Mouse (Mus musculus) frontal cortex, postnatal 10 days (tissue): ENCODE results near the gene Smok2a.
"Not testable (repeated sequence)": the region's sequence is repeated elsewhere in the genome, so short reads cannot be mapped to it uniquely, and the experiment has no call there.

Experiments
- DNase-seq, 2 experiments: peaks; one replicate each; pipeline ENCODE4 v3.0.0; 2022; ENCODE audit warnings: low spot score in 2 of 2, mixed read lengths in 1 of 2

Gene Smok2a

DNA sequence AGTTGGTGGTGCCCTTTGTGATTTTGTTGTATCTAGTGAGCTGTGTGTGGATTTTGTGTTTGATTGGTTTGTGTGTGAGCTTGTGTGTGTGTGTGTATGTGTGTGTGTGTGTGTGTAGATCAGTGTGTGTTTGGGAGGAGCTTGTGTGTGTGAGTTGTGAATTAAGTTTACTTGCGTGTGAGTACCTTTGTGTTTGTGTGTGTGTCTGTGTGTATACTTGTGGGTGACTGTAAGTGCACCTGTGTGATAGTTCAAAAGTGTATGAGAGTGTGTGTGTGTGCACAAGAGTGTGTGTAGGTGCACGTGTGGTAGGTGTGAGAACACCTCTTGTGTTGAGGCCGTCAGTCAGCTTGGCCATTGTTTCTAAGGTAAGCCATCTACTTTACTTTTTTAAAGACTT, at the start of gene Smok2a:
Gene Smok2a (plus strand): TSS at position 301 of the 400 bp plus-strand sequence.
- DNase-seq, result no peak

DNA sequence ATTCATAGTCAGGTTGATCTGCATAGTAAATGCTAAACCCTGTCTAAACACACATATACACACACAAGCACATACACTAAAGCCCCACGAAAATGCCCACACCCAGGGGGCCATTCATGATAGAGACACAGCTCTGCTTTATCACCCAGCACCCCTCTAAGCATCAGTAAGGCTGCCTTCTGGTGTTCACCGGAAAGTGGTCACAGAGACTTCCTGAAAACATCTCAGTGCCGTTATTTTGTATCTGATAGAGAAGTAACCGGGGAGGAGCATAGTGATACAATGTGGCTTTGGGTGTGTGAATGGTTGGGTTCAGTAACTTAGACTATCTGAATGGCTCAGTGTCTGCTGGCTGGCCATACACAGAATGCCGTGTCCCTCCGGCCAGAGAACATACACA, 47.4 kb upstream of the Smok2a start:
- not testable (repeated sequence) for DNase-seq

DNA sequence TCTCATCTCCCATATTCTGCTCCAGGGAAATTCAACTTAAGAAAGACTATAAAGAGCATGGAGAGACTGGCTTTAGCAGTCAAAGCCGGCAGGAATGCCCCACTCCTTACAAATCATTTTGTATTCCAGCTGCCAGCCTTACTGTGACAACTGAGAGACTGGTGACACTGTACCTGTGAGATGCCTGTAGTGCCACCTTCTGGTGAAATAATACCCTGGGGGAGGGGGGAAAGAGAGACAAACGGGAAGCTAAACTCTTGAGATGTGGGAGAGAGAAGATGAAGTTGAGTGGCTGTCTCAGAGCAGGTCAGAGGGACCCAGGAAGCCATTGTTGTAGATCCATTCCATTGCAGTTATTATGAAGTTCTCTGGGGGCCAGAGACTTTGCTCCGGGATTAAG, 47.0 kb upstream of the Smok2a start:
- DNase-seq, result not testable (repeated sequence)

DNA sequence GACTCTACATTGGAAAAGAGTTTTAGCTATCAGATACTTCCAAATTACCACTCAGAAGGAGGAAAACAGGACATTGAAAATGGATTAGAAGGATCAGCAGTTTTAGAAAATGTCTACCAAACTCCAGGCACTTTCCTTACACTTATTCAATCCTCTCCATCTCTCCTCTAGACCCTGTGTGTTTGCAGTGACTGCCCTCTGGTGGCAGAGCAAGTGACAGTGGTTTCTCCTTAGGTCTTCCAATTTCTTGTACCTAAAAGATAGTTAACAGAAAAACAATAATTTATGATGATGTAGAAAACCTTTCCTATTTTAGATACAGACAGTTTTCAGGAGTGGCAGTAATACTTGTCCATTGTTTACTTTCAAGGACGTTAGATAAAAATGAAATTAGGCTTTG, 45.4 kb upstream of the Smok2a start:
- DNase-seq, result not testable (repeated sequence)

DNA sequence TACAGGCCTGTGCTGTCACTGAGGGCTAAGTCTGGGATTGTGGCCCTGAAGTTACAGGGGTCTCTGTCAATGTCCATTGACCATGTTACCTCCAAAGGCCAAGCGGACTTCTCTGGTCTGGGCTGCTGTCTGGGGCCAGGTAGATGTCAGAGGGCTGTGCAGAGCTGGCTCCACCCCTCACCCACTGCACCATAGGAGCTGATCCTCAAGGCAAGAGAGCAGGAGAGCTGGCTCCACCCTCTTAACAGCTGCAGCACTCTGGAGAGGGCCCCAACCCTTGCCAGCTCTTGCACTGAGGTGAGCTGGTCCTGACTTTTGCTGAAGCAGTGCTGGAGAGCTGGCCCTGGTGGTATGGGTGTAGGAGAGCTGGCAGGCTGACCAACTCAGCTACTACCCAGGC, 43.2 kb upstream of the Smok2a start:
- not testable (repeated sequence) for DNase-seq

DNA sequence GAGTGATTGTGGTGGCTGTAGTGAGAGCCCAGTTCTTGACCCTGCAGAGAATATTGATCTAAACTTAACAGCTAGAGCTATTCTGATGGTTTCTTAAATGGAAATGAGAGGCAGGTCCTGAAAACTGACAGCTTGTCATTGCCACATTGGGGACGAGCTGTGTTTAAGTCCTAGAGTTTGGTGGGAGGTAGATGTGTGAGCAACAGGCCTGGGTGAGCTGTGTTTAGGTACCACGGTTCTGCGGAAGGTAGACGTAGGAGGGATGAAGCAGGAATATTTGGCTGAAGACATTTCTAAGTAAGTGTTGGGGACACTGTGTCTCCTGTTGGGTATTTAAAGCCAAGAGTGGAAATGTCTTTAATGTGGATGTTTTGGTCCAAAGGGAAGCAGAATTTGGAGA, 42.0 kb upstream of the Smok2a start:
- not testable (repeated sequence) for DNase-seq

DNA sequence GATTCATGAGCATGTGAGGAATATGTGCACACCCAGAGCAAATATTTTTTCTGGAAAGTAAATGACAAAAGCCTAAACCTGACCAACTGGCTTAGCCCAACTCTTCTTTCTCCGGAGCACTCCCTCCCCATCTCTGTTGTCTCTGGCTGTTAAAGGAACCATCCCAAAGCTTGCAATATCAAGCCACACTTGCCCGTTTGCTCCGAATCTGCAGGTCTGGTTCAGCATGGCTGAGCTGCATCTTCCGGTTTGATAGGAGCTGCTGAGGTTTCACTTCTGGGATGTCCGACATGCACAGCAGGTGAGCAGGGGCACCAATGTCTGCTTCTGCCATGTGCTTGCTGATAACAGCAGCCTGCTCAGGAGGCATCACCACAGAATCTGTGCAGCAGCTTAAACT, 40.5 kb upstream of the Smok2a start:
- DNase-seq, result not testable (repeated sequence)

DNA sequence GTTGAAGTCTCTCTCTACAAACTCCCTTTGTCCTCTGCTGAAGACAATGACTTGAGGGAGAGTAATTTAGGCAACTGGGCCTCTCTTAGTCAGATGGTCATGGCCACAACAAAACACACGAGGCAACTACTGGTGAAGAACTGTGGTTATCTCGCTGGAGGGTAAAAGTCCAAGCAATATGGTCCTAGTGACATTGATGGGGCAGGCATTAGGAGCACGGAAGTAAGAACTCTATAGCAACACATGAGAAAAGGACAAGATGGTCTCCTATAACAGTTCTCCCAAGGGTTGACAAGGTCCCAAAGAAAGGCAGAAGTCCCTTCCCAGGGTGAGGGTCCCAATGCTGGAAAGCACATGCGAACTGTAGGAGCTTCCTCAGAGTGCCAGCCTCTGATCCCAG, 38.3 kb upstream of the Smok2a start:
- DNase-seq, result not testable (repeated sequence)

DNA sequence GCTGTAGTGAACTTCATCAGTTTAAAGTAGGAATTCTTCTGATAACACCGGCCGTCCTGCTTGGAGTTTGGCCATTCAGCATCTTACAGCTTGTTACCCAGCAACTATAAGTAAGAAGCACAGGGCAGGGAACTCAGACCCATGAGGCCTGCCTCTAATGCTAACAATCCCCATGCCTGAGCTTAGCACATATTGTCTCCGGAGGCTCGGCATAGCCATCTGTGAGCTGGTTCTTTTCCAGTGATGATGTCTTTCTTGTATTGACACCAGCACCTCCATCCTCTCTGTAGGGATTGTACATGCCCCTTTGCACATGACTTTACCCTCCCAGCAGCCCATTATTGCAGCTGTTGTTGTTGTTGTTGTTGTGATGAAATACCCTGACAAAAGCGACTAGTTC, 36.5 kb upstream of the Smok2a start:
- DNase-seq, result not testable (repeated sequence)

DNA sequence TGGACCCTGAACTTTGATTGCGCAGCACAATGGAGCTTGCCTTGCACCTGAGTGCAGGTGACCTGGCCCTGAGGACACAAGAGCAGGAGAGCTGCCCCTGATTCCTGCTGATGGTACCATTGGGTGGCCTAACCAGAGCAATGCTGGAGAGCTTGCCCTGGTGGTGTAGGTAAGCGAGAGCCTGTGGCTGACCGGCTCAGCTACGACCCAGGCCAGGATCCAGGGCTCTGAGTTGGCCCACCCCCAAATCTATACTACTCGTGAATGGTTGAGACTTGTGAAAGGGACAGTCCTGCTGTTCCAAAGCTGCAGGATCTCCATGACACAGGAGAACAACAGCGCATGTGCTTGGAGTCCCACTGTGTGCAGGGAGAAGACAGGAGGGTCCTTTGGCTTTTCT, 34.4 kb upstream of the Smok2a start:
- DNase-seq, result not testable (repeated sequence)

DNA sequence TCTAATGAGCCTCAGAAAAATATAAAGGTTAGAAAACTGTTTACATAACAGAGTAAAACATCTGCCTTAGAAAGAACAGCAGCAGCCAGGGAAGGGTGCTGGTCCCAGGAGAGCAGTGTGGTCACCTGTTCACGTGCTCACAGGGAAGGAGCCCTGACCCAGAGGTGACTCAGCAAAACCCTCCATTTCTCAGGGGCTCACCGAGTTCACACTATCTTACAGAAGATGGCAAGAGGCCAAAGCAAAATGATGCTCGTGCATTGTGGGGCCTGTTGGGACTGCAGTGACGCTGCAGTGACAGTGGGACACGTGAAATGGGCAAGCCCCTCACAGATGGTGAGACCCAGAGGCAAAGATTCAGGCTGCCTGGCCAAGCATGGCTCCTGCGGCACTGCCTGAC, 33.4 kb upstream of the Smok2a start:
- DNase-seq, result not testable (repeated sequence)

DNA sequence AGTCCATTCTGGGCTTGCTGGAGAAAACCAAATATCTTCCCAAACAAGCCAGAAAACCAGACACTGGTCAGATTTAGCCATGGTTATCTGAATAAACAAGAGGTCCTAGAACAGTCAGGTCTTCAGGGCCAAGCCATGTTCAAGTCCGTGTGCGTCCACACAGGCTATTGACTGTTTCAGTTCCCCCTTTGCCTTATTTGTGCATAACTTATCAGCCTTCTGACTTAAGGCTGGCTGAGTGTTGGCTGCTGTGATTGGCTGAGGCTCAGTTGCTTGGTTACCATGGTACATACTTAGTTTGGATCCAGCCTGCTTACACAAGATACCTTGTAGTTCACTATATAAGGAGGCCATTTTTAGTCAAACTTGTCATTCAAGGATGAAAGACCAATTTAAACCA, 32.1 kb upstream of the Smok2a start:
- DNase-seq, result not testable (repeated sequence)

DNA sequence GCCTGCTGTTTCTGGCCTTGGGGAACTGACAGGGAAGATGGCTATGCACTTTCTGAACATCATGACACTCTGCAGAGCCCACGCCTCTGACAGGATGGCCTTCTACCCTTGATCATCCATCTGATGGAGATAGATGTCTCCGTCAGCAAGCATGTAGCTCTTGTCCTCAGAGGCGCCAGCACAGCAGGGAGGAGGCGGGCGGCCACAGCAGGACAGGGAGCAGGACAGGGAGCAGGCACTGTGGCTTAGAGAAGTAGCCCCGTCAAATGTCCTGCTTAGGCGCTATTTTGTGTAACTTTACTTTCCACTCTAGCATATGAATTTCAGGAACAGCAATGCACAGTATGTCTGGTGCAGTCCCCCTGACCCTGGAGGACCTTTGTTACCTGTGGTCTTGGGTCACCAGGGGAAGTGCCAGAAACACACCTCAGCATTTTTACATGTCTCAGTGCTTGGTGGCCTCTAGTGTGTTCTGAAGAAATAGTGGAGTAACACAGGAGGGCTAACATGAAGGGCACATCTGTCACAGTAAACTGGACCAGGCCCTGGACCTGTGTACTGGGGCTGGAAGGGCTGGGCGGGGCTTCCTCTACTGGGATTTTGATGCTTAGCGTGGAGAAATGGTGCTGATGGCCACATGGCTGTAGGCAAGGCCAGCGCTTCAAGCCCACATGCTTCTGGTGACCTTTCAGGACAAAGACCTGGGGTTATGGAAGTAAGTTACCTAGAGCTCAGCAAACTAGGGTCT, 30.0 kb upstream of the Smok2a start:
- DNase-seq, result not testable (repeated sequence)

DNA sequence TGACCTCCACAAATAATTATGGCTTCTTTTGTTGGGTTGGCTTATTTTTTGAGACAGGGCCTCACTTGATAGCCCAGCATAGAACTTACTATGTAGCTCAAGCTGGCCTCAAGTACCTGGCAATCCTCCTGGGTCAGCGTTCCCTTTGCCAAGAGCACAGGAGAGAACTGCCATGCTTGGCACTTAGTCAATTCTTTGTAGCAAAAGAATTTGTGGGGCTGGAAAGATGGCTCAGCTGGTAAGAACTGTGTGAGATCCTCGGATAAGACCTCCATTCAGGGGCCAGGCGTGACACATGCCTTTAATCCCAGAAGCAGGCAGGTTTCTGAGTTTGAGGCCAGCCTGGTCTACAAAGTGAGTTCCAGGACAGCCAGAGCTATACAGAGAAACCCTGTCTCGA, 24.5 kb upstream of the Smok2a start:
- not testable (repeated sequence) for DNase-seq

DNA sequence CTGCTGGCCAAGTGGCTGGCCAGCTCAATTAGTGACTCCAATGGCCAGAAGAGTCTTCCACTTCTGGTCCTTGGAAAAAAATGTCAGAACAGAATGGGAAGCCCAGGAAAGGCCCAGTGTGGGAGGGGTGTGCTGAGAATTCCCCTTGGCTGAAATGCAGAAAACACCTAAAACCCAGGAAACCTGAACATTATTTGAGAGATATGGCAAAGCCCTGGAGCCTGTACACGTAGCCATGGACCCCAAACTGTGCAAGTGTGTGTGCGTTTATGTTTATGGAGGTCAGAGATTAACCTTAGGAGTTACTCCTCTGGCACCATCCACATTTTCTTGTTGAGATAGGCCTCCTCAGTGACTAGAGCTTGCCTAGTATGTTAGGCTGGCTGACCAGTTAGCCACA, 22.2 kb upstream of the Smok2a start:
- DNase-seq, result not testable (repeated sequence)

DNA sequence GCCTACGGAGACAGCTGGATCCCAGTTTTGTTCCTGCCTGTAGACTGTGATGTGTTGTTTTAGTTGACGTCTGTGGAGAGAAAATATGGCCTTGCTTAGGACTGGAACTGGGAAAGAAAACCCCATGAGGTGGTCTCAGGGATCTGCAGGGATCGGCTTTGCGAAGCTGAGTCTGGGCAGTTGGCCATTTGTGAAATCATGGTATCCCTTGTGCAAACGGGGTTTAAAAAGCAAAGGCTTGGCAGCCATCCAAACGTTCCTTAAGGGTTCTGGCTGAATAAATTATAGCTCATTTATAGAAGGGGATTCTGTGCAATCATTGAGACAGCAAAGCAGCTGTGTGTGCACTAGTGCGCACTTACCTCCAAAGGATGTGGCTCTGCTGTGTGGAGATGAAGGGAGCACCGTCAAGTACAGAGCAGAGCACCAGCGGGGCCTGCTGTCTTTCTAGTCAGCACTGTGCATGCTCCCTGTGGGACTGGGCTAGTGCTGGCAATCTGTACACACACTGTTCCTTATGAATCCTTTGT, 21.0 kb upstream of the Smok2a start:
- DNase-seq, result peak in 1 of 2 experiments; percentile 40

DNA sequence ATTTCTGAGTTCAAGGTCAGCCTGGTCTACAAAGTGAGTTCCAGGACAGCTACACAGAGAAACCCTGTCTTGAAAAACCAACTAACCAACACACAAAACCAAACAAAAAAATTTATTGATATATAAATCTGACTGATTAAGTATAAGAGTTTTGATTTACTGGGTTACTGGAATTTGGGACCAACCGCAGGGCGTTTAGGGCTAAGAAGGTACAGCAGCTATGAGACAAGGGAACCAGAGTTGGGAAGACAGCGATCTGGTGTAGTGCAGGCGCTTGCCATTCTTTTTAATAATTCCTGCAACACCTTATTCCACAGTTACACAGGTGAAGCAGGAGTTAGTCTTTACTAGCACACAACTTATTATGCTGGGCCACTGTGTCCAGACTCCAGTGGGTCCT, 19.4 kb upstream of the Smok2a start:
- DNase-seq, result not testable (repeated sequence)

DNA sequence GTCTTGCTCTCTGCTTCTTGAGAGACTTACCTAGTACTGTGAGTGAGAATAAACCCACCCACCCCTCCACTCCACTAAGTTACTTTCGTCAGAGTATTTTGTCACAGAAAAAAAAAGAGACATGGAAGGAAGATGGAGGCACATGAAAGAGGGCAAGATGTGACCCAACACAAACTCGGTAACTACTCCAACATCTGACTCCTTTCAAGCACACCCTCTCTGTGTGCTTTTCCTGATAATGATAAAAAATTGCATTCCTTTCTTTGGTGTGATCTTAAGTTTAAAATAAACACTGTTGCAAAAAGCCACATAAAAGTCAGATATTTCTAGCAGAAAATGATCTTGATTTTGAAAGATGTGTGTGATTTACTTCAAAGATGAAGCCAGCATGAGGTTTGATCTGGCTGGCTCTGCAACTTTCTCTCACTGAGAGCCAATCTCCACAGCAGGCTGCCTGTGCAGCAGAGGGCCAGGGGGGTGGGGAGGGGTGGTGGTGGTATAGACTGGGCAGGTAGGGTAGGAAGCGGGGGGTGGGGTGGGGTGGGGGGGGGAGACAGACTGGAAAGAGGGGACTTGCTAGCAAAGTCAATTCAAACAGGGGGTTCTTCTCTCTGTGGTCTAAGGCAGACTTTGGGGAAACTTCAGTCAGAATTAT, 18.4 kb upstream of the Smok2a start:
- DNase-seq, result not testable (repeated sequence)

DNA sequence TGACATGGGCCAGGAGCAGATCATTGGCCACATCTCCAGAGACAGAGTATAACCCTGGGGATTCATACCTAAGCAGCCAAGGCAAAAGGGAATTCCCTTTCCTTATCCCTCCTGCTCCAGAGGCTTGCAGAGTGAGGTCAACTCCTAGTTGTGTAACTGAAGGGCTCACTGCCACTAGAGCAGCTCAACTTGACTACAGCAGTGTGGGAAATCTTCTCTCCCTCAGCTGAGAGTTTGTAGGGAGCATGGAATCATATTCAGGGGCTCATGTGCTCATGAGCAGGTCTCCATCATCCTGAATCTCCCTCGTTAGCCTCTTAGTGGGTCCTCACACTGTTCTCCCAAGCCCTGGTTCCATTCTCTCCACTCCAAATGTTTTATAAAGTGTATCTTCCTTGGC, 15.7 kb upstream of the Smok2a start:
- not testable (repeated sequence) for DNase-seq

DNA sequence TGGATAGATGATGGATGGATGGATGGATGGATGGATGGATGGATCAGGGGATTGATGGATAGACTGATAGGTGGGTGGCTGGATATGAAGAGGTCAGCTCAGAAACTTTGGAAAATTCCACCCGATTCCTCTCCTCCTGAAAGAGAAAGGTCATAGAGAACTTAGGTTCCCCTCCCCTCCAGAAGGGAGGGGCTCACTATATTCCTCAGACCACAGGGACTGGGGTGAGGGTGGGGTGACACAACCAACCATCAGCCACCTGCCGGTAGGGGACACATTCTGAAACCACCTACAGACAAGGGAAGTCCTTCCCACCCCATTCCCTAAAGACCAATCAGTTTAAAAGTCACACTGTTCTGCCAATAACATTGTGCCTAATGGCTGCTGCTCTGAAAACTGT, 14.5 kb upstream of the Smok2a start:
- no peak for DNase-seq

DNA sequence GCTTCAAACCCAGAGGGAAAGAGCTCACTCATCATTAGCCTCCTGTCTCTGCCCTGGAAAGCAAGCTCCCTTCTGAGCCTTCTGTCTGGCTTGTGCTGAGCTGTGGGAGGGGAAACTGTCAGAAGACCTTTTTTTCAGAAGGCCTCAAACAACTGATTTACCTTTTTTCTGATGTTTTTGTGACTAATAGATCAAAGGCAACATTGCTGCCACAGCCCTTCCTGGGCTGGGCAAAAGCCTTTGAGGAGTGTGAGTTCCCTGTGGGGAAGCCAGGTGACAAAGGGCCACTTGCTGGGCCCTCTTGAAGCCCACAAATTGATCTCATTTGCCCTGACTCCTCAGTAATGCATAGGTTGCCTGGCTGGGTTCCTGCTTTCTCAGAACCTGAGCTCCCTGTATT, 12.5 kb upstream of the Smok2a start:
- not testable (repeated sequence) for DNase-seq

DNA sequence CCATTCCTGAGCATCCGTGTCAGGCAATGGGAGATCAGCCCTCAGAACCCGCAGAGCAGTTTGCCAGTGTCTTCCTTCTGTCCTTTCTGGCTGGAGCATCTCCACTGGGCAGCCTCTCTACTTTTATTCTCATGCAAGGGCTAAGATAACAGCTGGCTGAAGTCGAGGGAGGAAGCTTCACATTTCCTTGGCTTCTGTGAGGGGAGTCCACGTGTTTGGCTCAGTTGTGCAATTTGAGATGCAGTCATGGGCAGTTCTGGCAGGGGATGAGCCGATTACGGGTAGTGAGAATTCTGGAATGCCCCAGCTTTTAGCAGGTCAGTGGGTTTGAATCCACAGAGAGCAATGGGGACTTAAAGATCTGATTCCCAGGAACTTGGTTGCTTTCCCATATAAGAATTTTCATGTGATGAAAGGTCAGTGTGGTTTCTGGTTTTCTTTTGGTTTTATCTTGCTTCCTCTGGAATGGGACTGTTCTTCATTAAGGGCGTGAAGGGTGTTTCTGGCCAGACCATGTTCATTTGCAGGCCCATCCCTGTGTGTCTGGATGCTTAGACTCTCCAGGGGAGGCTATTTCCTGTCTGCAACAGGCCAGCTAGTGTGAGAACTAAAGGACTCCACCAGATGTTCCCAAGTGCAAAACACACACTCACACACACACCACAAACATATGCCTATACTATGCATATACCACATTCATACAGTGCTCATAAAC, 8.7 kb upstream of the Smok2a start:
- no peak for DNase-seq
